In genomic region chr12:98577861-98578360, GRCm38 (mm10) we compare ENCODE assay signal across 8 mouse cellular contexts. TPM values are rescaled to one million over a fixed set of nuclear protein-coding genes. Genes with fewer than 3 reads are reported as not detected.
DNase-seq lines count a peak whose midpoint lies in the region; ATAC-seq lines count a peak whose summit lies in the region.

Gene Kcnk10 (minus strand): TSS chr12:98578310.

- 0 out of 2 replicates have a peak, but pooled peaks cover 8% of the 10 kb centered on the region for H3K27me3 ChIP-seq in hindbrain, embryonic 13.5 days
- peaks cover 54% of the 10 kb centered on the region for H3K27me3 ChIP-seq in midbrain, embryonic 10.5 days (ENCODE audit: low read depth, poor library complexity, severe bottlenecking)

- 0 out of 2 replicates have a peak within 1 kb of the TSS, but pooled peaks have one; percentile 37 for H3K27ac ChIP-seq in hindbrain, embryonic 13.5 days
- H3K27ac ChIP-seq in midbrain, embryonic 10.5 days (replicated peaks) = peak within 1 kb of the TSS; percentile 89

- peak within 1 kb of the TSS; percentile 77 for H3K9ac ChIP-seq in hindbrain, embryonic 13.5 days

- peak within 1 kb of the TSS; percentile 46 for H3K4me3 ChIP-seq in hindbrain, embryonic 13.5 days
- peak within 1 kb of the TSS; percentile 69 for H3K4me3 ChIP-seq in midbrain, embryonic 10.5 days

- DNase-seq in kidney, postnatal 4 days = peak; percentile 18 to 27
- DNase-seq in kidney, postnatal 14 days = no peak
- DNase-seq in Muller cell, postnatal 12 days (ENCODE audit: inconsistent ontology term) = peak; percentile 85
- peak; percentile 68 for DNase-seq in embryo, embryonic 10.5 days (ENCODE audit: low spot score)
- peak; percentile 61 for DNase-seq in midbrain, embryonic 10.5 days (ENCODE audit: low spot score)
- DNase-seq in thymus, postnatal 25 days = peak; percentile 10
- no peak for DNase-seq in adrenal gland, adult (ENCODE audit: inconsistent age in 2 of 2, low spot score in 1 of 2)

- peaks cover 36% of the 10 kb centered on the region for H3K4me1 ChIP-seq in hindbrain, embryonic 13.5 days (replicated peaks)
- H3K4me1 ChIP-seq in midbrain, embryonic 10.5 days = peaks cover 66% of the 10 kb centered on the region

- H3K36me3 ChIP-seq in hindbrain, embryonic 13.5 days = no peaks in the 10 kb centered on the region
- no peaks in the 10 kb centered on the region for H3K36me3 ChIP-seq in midbrain, embryonic 10.5 days

- H3K4me2 ChIP-seq in hindbrain, embryonic 13.5 days = peak within 1 kb of the TSS; percentile 87

- ATAC-seq in hindbrain, embryonic 13.5 days (ENCODE audit: low FRiP score) = no peak

- WGBS in hindbrain, embryonic 13.5 days = under 1% methylated on average over 22 of the region's 22 CpGs
- 1% methylated on average over 22 of the region's 22 CpGs for WGBS in midbrain, embryonic 10.5 days

- H3K9me3 ChIP-seq in hindbrain, embryonic 13.5 days = no peaks in the 10 kb centered on the region
- H3K9me3 ChIP-seq in midbrain, embryonic 10.5 days (replicated peaks) = no peaks in the 10 kb centered on the region

RNA-seq across cellular contexts. Expression of gene Kcnk10, which starts in this region (rescaled TPM):
- 39.6 and 43.2 TPM in 2 replicates for polyA plus RNA-seq in hindbrain, embryonic 13.5 days (2015; fragmentation: Nextera tagmentation; extraction: Ambion mirVana)
- 17.7 and 33.2 TPM in 2 replicates for polyA plus RNA-seq in midbrain, embryonic 10.5 days (2016; fragmentation: Nextera tagmentation; extraction: Ambion mirVana)

Comparison
In these comparisons a context has a peak if more than half of its experiments do, and no peak if none do; other contexts are left out.
1. DNase-seq: peak in kidney, postnatal 4 days (2 of 2), Muller cell, postnatal 12 days (single experiment), embryo, embryonic 10.5 days (single experiment), midbrain, embryonic 10.5 days (single experiment) and thymus, postnatal 25 days (single experiment); none in kidney, postnatal 14 days (single experiment) and adrenal gland, adult (0 of 2).